Mouse (Mus musculus) kidney, postnatal 14 days (tissue): ENCODE data around the gene Spata2l.
"Not testable (repeated sequence)": the region's sequence is repeated elsewhere in the genome, so short reads cannot be mapped to it uniquely, and the experiment has no call there.

Source experiments
- DNase-seq: peaks from one replicate; pipeline ENCODE4 v3.0.0; 2022; ENCODE audit warnings: mixed read lengths

Spata2l gene

GRCm38 (mm10) chr8:123244382-123244781, 8.3 kb upstream of the Spata2l start:
- DNase-seq: peak; percentile 37

DNA sequence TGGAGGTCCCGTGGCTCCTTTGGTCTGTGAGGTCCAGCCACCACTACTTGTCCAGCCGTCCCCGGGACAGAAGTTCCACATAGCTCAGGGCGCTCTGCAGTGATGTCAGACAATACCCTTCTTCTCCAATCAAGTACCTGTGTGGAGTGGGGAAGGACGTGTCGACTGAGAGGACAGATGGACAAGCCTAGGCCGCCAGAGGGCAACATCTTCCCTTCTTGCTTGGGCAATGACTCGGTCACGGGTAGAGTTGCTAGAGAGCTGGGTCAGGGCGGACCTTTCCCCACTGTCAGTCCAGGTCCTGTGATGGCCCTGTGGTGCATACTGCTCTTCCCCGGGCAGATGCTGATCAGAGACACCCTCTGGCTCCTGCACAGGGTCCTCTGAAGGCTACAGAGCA, 7.0 kb upstream of the Spata2l start:
- no peak for DNase-seq

DNA sequence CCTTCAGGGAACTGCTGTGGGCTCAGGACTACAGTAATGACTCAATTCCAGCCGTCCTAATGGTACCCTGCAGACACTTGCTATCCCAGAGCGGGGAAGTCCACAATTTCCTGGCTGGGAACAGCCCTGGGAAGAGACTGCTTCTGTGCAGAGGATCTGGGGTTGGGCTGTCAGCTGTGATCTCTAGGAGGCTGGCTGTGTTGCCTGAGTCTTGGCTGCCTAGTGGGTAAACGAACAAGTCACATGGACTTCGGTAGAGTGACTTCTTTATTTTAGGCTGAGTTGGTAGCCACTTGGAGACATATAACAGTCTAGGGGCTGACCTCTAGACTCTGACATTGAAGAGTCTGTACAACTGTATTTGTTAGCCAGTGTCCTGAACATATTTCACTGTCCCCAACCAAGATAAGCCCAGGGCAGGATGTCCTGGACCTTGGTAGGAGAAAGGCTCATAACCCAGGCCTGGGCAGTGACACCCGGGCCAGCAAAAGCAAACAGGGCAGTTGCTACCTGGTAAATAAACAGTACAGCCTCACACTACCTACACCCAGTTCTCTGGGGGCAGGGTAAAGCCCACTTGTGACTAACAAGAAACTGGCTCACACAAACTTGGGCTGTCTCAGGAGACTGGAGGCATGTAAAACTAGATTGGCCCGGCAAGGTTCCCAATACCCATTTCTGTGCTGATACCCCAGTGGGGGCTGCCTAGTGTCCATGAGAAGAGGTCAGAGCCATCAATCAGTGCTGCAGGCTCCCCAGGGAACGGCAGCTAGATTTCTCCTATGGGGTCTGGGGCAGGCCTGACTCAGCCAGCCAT, 6.3 kb upstream of the Spata2l start:
- no peak for DNase-seq

- DNase-seq: no peak
Observed at GRCm38 (mm10) chr8:123239398-123239797, 3.4 kb upstream of the Spata2l start.

DNA sequence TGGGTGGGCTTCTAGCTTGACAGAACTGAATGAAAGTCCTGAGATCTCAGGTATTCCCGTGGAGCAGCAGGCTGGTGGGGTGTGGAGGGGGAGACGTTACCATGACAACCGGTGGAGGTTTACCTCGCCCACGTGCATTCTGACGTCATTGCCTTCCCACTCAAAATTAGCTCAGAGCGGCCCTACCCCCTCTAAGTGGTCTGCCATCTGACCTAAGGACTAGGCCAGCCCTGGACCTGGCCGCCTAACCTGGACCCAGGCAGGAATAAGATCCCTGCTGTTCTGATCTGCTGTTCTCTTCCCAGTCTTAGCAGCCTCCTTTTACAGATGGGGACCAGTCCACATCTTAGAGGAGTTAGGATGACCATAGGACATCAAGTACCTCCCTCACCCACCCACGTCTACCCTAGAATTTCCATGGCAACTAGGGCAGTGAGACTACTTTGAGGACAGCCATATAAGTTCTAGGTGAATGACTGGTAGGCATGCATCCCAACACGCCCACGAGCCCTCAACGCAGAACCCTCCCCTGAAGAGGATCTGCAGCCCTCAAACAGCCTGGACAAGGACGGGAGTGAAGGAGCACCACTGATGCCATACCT, 1.0 kb downstream of the Spata2l start:
- no peak for DNase-seq

GRCm38 (mm10) chr8:123233760-123234159, 2.3 kb downstream of the Spata2l start:
- no peak for DNase-seq

GRCm38 (mm10) chr8:123233300-123233699, 2.7 kb downstream of the Spata2l start:
- no peak for DNase-seq

DNA sequence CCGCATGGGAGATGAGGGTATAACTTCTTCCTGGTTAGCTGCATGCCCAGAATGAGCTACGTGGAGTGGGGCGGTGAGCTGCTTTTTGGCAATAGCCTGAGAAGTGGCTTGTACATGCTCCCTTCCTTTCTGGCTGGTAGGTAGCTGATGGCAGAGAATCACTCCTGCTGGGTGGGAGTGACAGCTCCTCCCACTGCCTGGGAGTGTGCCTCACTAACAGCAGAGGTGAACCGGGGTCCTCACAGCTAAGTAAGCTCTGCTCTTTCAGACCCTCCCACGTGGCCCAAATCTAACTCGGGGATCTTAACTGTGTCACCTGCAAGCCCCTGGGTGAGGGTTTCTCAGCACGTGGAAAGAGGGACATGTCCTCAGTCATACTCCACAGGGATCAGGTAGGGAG, 3.5 kb downstream of the Spata2l start:
- no peak for DNase-seq

DNA sequence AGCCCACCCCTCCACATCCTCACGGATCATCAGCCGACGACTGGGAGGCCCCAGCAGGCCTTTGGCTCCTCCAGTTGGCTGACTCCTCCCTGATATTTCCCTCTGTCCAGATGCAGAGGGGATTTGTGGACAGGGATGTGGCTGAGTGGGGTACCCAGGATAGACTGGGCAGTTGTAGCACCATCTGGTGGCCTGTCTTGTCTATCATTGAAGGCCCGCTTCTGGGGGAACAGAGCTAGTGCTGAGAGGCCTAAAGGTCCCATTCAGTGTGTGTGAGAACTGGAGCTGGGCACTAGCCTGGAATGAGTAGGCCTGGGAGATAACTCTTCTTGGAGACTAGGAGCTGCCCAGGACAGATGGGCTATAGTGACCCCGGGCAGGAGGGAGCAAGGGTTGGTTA, 4.3 kb downstream of the Spata2l start:
- peak; percentile 36 for DNase-seq

GRCm38 (mm10) chr8:123230326-123230725, 5.7 kb downstream of the Spata2l start:
- DNase-seq: not testable (repeated sequence)

- DNase-seq: no peak
Observed at GRCm38 (mm10) chr8:123228416-123228815, 7.6 kb downstream of the Spata2l start.

GRCm38 (mm10) chr8:123224278-123225266, 11.5 kb downstream of the Spata2l start, which contains the start of gene Cdk10:
Gene Cdk10 (plus strand): TSS chr8:123224842.
- DNase-seq: peak; percentile 95

DNA sequence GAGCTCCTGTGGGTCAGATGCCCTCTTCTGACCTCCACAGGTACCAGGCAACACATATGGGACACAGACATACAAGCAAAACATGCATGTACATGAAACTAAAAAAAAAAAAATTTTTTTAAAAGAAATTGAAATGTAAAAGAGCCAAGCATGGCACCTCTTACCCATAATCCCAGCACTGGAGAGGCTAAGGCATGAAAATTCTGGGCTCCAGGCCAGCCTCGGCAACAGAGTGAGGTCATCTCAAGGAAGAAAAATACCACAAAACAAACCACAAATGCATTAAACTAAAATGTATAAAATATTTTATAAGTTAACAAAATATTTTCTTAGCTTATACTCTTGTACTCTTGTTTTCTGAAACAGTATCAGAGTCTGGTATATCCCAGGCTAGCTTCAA, 15.1 kb downstream of the Spata2l start:
- DNase-seq: no peak

- DNase-seq: no peak
Observed at GRCm38 (mm10) chr8:123215430-123215829, 20.6 kb downstream of the Spata2l start.

DNA sequence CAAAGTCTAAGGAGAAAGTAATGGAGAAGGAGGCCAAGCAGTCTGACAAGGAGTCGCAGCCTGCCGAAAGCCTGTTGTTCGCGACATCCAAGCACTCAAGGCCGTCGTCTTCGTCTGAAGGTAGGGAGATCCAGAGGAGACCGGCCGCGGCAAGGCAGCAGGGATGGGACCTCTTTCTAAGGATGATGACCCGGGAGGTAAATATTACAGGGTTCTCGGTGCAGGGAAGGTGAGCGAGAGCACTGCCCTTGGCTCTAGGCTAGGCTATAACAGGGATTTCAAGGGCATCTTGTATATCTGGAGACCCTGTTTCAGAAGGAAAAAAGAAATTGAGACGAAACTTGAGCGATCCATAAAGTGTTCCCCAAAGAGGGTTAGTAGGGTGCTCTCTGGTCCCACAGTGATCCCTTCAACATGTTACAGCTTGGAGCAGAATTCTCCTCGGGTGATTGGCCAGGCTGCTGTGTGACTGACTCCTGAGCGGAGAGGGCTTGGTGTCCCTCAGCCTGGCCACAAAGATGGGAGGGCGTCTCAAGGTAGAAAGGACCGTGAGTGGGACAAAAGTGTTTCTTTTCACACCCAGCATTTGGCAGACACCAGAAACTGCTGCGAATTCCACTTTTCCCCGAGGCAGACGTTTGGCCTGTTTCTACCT, 22.8 kb downstream of the Spata2l start:
- DNase-seq: peak; percentile 21

DNA sequence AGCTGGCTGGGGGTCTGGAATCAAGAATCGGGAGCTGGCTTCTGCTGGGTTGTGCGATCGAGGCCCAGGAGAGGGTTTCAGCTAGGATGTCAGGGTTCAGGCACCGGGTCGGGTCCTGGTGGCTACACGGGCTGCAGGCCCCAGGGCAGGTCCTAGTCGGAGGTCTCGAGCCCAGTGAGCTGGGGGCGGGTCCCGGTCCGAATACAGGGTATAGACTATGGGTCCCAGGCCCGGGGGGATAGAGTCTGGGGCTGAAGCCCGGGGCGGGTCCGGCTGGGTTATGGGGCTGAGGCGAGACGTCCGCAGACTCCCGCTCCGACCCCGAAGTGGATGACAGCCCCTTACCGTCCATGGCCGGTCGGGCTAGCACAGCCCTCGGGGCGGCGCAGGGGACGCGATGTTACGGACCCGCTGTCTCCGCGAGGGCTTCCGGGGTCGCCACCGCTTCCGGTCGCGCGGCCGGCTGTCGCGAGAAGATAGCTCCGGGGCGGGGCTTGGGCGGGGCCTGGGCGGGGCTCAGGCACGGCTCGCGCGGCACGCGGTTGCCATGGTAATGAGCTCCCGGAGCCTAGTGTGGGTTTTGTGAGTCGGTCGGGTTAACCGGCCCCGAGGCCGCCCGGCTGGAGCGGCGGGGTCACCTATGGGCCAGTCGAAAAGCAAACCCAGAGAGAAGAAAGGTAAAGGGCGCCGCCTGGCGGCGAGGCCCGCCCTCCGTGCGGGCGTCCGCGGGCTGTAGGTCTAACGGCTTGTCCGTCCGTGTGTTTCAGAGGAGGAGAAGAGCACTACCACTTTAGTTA, 23.5 kb downstream of the Spata2l start, which contains the start of the genes Chmp1a and Spata33:
Gene Chmp1a, minus strand, starts transcription at position 443 of the 797 bp plus-strand sequence.
Gene Spata33, plus strand, starts transcription at position 512 of the 797 bp plus-strand sequence.
- DNase-seq: peak; percentile 98

DNA sequence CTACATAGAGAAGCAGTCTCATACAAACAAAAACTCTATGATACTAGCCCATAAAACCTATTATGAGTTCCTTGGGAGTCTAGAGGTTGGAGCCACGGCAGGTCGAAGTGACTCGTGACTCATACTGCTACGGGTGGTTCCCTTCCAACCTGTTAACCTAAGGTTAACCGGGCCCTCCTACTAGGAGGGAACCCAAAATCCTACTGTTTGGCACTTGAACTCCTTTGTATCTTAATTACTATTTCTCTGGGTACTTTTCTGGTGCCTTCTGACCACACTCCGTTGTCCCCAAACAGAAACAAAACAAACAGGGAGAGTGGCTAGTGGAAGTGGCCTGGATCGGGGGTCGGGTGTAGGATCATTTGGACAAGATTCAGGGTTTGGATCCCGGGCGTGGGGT, 24.2 kb downstream of the Spata2l start:
- DNase-seq: no peak

DNA sequence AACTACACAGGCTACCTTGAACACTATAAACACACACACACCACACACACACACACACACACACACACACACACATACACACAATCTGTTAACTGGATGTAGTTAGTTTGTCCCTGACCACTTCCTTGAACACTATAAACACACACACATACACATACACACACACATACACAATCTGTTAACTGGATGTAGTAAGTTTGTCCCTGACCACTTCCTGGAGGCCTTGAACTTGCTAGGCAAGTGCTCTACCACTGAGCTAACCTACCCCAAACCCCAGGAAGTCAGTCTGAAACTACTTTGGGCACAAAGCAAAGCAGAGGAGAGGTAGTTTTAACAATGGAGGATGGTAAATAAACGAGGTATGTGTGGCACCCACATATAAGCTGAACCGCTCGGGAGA, 32.5 kb downstream of the Spata2l start:
- no peak for DNase-seq

- peak; percentile 81 for DNase-seq
Observed at GRCm38 (mm10) chr8:123202288-123202687, 33.7 kb downstream of the Spata2l start.

DNA sequence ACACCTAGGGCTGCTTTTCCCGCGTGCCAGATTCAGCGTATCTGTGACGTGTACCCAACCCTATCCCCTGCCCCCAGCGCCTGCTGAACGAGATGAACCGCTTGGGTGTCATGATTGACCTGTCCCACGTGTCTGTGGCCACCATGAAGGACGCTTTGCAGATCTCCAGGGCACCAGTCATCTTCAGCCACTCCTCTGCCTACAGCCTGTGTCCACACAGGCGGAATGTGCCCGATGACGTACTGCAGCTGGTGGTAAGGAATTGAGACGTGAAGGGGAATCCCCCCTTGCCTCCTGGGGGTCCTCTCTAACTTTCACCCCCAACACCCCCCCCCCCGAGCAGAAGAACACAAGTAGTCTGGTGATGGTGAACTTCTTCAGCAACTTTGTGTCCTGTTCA, 36.2 kb downstream of the Spata2l start:
- no peak for DNase-seq

DNA sequence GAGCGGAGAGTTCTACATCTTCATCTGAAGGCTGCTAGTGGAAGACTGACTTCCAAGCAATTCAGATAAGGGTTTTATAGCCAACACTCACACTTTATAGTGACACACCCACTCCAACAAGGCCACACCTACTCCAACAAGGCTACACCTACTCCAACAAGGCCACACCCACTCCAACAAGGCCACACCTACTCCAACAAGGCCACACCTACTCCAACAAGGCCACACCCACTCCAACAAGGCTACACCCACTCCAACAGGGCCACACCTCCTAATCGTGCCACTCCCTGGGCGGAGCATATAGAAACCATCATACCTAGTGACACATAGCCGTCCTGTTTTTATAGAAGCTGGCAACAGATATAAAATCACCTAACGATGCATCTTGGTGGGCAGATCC, 39.0 kb downstream of the Spata2l start:
- DNase-seq: not testable (repeated sequence)

GRCm38 (mm10) chr8:123193771-123194170, 42.3 kb downstream of the Spata2l start:
- peak; percentile 47 for DNase-seq
